Mouse (Mus musculus): ENCODE measurements around the gene Lamc1.
"Not testable (repeated sequence)": the region's sequence is repeated elsewhere in the genome, so short reads cannot be mapped to it uniquely, and the experiment has no call there.

Lamc1 gene

DNA sequence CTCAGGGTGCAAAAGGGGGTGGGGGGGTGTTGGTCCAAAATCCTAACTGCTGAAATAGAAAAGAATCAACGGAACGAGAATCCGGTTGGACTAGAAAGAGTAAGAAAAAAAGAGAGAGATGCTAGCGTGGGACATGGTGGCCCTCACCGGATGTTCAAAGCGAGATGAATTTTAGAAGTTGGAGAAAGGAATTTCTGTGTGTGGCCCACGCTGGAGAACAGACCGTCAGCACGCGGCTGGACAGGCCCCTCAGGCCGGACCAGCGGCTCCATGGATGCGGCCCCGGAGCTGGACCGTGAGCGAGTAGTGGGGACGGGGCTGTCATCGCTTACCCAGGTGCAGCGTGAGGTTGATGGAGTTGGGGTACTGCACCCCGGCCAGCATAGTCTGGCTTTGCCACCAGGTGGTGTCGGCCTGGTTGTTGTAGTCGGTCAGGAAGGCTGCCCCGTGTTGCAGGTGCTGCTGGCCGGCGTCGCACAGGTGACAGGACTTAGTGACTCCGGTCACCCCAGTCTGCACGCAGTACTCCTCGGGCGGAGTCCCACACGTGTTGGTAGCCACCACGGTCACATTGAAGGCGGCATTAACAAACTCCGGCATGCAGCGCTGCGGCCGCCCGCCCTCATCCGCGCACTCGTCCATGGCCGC, 666 bp downstream of the Lamc1 start:
- intact Hi-C loops (cut with DNase I) = loop anchor here (2.0 kb wide), 1 partner anchor 53 kb away; no protein-coding TSS in a partner anchor

DNA sequence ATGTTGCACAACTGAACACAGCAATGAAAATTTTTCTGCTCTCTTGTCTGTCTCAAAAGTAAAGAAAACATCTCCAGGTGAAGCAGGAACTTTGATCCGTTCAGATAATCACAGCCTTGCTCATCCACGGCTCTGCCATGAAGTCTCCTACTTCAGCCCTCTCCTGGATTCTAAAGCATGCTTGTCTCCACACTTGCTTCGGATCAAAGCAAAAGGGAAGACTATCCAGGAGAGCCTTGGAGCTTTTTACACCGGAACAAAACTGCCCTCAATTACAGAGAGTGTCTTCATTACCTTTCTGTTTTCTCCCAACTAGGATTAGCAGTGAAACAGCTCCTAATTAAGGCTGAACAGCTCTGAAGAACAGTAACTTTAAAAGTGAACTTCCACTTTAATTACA, 1.4 kb downstream of the Lamc1 start:
- intact Hi-C loops (cut with DNase I) = no loop called here

DNA sequence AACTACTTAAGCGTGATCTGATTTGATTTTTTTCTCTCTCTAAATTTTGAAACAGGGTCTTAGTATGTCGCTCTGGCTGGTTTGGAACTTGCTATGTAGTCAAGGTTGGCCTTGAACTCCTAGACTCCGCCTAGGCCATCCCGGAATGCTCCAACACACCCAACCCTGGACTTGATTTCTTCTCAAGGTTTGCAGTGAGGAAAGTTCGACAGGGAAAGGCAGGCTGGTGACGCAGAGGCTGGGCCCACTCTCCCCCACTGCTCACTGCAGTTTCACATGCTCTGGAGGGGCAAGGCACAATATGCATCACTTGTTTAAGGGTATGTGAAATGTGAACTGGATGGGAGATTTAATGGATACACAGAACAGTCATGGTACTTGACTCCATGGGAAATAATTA, 3.3 kb downstream of the Lamc1 start:
- intact Hi-C loops (cut with DNase I) = no loop called here

DNA sequence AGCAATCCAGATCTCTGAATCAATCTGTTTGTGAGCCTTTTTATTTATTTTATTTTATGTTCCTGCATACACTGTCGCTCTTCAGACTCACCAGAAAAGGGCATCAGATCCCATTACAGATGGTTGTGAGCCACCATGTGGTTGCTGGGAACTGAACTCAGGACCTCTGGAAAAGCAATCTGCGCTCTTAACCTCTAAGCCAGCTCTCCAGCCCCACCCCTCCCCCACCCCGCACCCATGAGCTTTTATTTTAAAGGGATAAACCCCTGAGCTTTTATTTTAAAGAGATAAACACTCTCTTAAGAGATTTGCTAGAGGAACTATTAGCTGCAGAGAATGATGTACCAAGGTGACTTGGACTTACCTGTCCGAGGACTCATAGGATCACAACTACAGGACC, 5.5 kb downstream of the Lamc1 start:
- intact Hi-C loops (cut with DNase I) = no loop called here

DNA sequence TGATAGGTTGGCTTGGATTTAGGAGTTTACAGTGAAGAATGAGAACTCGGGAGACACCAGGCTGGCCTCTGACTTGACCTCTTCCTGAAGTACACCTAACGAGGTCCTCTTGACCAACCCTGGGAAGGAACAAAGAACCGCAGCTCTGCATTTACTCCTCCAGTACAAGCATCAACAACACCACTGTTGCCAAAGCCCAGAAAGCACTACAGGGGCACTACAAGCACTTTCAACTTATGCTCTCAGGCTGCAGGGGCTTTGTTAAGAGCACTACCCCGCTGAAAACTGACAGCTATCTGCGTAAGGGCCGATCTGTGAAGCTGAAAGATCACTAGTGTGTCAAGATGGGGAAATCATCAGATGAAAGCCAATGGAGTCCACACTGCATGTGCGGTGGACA, 6.4 kb downstream of the Lamc1 start:
- intact Hi-C loops (cut with DNase I) = no loop called here

DNA sequence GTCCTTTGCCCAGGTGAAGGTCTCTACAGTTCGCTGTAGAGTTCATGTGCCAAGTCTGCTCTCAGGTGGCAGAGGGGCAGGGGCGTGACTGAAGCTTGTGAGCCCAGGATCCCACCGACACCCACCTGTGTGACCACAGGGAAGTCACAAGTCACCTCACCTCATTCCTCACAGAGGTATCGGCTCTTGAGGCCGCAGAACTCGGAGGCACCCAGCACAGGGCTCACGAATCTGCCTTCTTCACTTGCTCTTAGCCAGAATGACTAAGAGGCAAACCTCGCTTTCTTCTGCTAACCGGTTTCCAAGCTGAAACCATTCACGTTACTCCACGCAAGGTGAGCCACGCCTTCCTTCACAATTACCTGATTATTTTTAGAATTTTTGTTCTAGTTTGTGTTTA, 11.2 kb downstream of the Lamc1 start:
- intact Hi-C loops (cut with DNase I) = loop anchor here (5.0 kb wide), 1 partner anchor 54 kb away; no protein-coding TSS in a partner anchor

DNA sequence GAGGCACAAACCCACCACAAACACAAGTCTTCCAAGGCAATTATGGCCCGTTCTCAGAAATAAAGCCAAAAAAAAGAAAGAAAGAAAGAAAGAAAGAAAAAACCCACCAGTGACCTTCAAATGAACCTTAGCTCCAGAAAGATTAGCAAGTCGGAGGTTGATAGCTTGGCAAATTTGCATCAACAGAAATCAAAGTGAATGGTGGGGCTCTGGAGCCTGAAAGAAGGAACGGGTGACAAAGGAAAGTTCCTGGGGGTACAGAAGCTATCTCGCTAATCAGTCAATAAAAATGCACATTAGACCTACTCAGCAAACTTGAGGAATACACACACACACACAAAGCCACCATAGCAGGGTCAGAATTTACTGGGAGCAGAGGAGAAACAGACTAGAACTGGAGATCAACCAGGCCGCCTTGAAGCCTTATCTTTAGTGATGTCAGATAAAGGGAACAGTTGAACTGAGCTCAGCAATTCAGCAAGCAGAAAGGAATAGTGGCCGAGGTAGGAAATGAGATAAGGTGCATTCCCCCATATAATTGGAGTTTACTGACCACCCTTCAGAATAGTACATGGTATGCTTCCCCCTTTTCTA, 11.9 kb downstream of the Lamc1 start:
- intact Hi-C loops (cut with DNase I) = loop anchor here (5.0 kb wide), 1 partner anchor 53 kb away; no protein-coding TSS in a partner anchor

DNA sequence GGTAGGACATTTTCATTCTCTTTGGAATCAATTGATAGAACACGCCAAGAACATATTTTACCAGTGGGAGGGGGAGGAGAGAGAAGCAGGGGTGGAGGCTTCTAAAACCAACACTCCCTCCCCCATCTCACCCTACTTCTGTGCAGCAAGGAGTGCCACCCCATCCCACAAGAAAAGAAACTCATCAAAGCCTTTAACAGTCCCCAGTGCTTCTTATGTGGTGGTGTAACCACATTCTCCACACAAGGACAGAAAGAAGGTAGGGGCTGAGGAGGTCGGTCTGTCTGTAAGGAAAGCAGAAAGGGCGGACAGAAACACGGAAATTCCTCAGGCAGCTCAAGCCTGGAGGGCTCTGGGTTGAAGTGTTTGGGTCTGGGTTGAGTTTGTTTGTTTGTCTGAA, 12.5 kb downstream of the Lamc1 start:
- intact Hi-C loops (cut with DNase I) = loop anchor here (5.0 kb wide), 1 partner anchor 53 kb away; no protein-coding TSS in a partner anchor

DNA sequence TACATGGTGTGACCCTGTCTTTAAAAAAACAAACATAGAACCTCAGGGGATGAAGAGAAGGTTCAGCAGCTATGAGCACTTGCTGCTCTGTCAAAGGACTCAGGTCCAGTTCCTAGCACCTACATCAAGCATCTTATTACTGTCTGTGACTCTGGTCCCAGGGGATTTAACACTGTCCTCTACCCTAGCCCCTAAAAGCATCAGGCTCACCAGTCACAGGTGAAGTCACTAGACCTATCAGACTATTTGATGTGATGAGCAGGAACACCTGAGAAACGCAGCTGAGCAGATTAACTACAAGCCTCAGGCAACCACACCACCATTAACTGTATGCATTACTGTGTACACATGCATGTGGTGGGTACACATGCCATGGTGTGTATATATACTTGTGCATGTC, 13.8 kb downstream of the Lamc1 start:
- intact Hi-C loops (cut with DNase I) = no loop called here

DNA sequence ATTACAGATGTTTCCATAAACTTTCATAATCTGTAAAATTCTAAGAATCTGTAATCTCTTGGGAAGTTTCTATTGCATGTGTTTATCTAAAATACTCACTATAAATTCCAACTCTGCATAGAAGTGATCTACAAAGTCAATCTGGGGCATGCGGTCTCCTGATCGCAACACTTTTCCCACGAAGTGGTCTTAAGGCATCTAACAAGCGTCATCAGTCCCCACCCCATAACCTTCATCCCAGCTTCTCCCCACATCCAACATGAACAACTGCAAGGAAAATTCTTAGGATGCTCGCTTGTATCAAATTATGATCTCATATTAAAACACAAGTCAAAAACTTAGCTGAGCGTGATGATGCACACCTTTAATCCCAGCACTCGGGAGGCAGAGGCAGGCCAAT, 14.3 kb downstream of the Lamc1 start:
- intact Hi-C loops (cut with DNase I) = no loop called here

DNA sequence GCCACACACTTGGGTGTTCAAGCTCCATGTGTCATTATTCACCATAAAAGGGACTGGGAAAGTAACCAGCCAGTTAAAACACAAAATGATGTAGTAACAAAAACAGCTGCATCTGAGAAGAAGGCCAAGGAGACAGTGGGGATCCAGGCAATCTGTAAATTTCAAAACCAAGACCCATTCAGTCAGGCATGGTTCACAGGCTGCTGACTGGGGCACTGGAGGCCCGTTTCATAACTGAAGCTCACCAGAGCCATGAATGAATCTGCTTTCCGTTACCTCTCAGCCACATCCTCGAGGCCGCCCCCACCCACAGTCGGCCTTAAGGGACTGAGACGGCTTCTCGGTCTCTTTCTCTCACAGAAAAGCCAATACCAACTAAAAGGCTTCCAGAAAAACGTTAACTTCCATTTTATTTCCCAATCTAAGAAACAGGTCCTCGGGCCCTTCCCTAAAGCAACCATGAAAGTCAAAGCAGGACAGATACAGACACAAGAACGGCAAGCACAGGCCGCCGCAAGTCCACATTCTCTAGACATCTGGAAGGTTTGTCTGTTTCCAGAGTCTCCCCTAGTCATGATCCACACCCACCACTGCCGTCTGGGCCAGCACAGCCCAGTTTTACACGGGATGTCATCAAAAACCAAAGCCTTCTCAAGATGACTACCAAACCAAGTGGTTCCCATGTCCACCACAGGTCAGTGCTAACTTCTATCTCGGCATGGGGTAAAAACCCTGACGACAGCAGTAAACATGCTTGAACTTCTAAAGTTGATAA, 14.9 kb downstream of the Lamc1 start:
- intact Hi-C loops (cut with DNase I) = no loop called here

DNA sequence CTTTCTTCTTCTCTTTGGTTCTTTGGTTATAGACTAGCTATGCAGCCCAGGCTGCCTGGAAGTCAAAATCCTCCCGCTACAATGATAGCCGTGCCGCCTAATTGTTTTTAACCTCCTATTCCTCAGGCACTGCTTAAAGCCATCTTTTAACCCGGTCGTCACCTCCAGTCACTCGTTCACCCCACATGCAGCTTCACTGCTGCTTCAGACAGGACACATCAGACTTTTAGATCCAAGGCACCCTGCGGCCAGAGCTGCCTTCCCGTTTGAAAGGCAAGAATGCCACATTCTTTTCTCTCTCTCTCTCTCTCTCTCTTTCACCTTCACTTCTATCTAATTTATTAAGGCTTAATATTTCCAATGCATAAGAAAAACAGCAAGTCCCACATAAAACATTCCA, 15.6 kb downstream of the Lamc1 start:
- intact Hi-C loops (cut with DNase I) = no loop called here

DNA sequence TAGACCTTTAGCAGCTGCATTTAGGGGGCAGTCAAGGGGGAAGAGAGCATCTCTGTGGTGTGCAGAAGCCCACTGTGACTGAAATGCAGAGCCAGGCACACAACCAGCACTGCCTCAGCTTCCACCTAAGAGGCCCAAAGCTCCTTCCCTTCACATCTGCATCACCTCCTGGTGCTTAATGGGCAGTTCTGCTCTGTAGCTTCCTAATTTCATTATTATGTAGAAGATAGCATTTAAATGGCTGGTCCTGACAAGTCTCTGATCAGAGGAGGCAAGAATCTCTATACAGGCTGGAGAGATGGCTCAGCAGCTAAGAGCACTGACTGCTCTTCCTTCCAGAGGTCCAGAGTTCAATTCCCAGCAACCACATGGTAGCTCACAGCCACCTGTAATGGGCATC, 16.3 kb downstream of the Lamc1 start:
- intact Hi-C loops (cut with DNase I) = no loop called here

DNA sequence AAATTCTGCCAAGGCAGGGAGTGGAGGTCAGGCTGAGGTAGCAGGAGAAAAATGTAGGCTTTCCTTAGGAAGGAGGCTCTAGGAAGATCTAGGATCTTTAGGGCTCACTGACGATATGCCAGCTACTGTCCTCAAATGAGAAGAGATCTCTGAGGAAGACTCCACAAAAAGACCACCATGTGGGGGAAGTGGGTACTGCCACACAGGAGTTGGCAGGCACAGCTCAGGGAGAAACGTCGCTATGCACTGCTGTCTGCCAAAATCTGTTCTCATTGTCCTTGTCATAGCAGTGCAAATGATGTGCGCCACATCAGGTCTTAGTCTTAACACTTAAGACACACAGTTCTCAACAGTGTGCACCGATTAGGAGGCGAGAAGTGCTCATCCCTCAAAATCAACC, 17.5 kb downstream of the Lamc1 start:
- intact Hi-C loops (cut with DNase I) = no loop called here

DNA sequence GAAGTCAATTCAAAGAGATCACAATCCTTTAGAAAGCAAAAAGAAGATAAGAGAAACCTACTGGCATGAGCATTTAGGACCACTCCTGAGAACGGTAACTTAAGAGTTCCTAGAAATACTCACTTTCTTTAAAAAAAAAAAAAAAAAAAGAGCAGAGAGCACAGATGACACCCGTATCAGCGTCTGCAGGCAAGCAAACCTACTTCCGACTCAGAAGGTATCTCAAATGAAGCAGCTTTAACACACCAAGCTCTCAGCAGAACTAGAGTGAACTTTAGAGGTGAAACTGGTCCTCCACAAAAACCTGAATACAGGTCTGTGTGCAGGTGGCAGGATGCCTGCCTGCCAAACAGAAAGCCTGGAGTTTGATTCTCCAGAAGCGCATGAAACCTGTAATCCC, 19.6 kb downstream of the Lamc1 start:
- intact Hi-C loops (cut with DNase I) = no loop called here

DNA sequence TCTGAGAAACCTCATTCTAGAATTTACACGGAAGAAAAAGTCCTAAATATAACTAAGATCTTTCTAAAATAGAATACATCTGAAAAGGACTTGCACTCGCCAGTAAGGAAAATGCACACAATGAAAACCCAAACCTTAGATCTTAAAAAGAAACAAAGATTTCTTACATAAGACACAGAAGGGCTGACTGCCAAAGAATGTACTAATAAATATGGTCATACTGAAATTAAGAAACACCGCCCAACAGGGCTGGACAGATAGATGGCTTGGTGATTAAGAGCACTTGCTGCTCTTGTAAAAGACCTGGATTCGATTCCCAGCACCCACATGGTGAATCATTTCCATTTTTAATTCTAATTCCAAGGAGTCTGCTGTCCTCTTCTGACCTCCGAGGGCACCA, 22.4 kb downstream of the Lamc1 start:
- intact Hi-C loops (cut with DNase I) = no loop called here

DNA sequence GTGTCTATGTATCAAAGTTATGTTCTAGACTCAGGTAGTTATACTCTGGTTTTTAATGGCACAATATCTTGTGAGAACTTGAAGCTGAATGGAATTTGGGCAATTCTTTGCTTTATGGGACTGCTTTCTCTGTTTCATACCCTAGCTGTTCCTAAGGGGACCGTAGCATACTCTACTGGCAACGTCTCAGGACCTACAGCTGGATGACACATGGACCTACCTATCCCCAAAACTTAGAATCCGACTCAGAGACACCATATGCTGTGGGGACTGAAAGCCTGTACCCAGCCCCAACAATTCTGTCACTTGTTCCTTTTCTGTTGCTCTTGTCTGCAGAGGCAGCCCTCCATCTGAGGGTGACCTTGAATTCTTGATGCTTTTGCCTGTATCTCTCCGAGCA, 23.3 kb downstream of the Lamc1 start:
- intact Hi-C loops (cut with DNase I) = no loop called here

DNA sequence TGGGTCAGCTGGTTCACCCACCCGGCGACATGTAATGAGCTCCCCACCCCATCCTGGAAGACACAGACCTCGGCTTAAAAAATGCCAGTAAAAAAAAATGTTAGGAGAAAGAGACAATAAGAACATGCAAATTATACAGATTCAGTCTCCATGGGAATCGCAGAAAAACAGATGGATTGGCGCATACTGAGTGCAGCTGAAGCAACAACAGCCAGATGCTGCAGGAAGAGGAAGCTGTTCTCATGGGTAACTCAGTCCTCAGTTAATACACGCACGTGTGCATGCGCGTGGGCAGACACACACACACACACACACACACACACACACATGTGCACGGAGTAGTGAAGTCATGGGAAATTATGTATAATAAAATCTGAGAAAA, 23.7 kb downstream of the Lamc1 start:
- intact Hi-C loops (cut with DNase I) = no loop called here

DNA sequence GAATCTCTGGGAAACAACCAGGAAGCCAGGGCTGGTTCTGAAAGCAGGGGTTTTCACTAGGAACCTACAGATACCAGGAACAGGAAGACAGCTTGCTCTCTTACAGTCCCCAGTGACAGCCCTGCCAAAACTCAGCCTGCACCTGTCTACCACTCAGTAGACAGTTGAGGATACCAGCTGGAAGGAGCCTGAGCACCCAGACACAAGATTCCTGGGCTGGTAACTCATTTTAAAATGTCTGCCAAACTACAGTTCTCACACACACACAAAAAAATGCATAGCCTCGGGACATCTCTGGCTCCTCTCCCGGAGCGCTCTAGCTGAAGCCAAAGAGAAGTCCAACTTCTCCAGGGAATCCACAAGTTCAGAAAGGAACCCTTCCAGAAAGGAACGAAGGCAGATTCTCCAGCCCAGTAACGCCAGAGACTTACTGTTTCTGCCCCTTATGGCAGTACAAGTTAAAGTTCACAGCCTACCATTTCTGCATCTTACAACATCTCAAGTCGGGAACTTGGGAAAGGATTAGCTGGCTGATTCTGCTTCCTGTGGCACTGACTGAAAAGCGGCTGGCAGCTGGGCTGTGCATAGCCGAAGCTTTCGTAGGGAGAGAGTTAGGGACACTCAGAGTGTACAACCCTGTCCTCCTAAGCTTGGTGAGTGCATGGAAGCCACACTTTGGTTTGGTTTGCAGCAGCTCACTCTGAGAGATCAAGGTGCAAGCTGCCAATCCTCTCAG, 24.2 kb downstream of the Lamc1 start:
- intact Hi-C loops (cut with DNase I) = no loop called here

DNA sequence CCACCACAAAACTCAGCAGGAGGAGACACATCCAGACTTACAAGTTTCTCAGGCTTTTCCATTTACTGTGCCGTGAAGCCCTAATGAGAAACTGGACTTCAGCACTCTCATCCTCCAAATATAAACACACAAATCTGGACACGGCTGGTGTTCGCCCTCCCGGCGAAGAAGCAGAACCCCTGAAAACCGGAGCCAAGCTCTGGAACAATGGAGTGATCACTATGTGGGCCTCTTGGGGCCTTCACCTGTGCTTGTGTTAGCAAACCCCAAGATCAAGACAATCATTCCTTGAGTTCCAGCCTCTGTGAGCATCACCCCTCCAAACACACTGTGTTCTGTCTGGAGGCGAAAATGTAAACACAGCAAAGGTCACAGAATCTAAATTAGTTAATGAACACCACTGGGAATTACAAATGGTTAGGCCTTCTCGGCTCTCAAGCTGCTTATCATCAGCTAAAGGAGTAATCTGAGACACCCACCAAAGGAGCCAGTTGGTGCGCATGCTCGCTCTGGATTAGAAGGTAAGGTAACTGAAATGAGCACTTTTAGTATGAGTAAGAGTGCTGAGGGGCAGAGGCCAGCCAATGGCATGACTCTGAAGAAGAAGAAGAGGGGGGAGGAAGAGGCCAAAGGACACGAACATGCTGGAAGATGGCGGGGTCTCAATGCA, 24.9 kb downstream of the Lamc1 start:
- intact Hi-C loops (cut with DNase I) = no loop called here

DNA sequence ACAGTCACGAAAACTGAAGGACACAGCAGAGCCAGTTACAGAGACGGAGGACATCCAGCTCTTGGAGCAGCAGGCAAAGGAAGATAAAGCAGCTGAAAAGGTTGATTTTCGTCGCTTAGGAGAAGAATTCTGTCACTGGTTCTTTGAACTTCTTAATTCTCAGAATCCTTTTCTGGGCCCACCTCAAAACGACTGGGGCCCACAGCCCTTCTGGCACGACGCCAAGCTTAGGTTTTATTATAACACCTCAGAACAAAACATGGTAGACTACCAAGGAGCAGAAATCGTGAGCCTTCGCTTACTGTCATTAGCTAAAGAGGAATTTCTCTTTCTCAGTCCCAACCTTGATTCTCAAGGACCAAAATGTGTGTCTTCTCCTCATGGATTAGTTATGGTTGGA, 26.9 kb downstream of the Lamc1 start:
- intact Hi-C loops (cut with DNase I) = not testable (repeated sequence)

All from adrenal gland (tissue).